Mouse (Mus musculus) midbrain, embryonic 10.5 days (tissue): ENCODE data around the gene Slc38a4. TPM values are rescaled to one million over a fixed set of nuclear protein-coding genes. Genes with fewer than 3 reads are reported as not detected.

Source experiments
- DNase-seq: peaks from one replicate; pipeline ENCODE4 v3.0.0-alpha.2; 2017; ENCODE audit warnings: low spot score
- H3K27ac ChIP-seq: fragments of 300-500 bp; sonication (generic); replicated peaks from 2 replicates; pipeline ENCODE4 v1.5.1; 2016; ENCODE audit warnings: mild to moderate bottlenecking
- H3K27me3 ChIP-seq: fragments of 300-500 bp; sonication (generic); 2 replicates; pipeline ENCODE4 v1.6.1; 2016; ENCODE audit warnings: low read depth, mild to moderate bottlenecking; ENCODE audit not compliant: poor library complexity, severe bottlenecking
- H3K36me3 ChIP-seq: fragments of 300-500 bp; sonication (generic); 2 replicates; pipeline ENCODE4 v1.6.1; 2016; ENCODE audit warnings: mild to moderate bottlenecking, moderate library complexity
- H3K4me1 ChIP-seq: fragments of 300-500 bp; sonication (generic); 2 replicates; pipeline ENCODE4 v1.6.1; 2016
- H3K4me3 ChIP-seq: fragments of 300-500 bp; sonication (generic); 2 replicates; pipeline ENCODE4 v1.5.1; 2016; ENCODE audit warnings: mild to moderate bottlenecking, moderate library complexity
- H3K9me3 ChIP-seq: fragments of 300-500 bp; sonication (generic); replicated peaks from 2 replicates; pipeline ENCODE4 v1.6.1; 2016; ENCODE audit warnings: mild to moderate bottlenecking
- WGBS: fragments of 180-500 bp; shearing (Covaris S2); methylation state at CpG from one replicate; pipeline ENCODE4 v1.1.7; 2016; 5-methylcytosine and 5-hydroxymethylcytosine counted together
- polyA plus RNA-seq: library from polyadenylated mRNA; unstranded; fragments of >200 nt; fragmentation: Nextera tagmentation; extraction: Ambion mirVana; gene quantifications from 2 replicates; pipeline ENCODE4 v1.2.1, GENCODE M21; 2016

Slc38a4 gene
- polyA plus RNA-seq, 1 experiment from 2014 or later = 27.3 TPM

DNA sequence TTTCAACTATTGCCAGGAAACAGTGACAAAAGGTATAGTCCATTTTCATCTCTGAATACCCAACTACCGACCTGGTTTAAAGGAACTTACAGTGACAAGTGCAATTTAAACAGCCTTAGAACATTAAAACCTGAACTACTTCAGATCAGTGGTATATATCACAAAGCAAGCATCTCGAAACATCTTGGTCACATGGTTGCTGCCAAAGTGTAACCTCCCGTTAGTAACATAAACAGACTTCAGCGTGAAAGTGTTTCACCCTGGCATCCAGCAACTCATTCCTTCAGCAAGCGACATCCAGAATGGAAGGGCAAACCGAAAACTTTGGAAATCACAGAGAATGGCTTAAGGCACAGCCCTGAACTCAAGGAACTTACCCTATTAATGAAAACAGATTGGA lies 29.1 kb downstream of the Slc38a4 start:
- 0 out of 2 replicates have a peak, but pooled peaks cover 5% of the 10 kb centered on the region for H3K4me1 ChIP-seq
- no peak for DNase-seq
- no peak overlapping the region for H3K4me3 ChIP-seq
- H3K27ac ChIP-seq = no peak overlapping the region
- H3K9me3 ChIP-seq = no peaks in the 10 kb centered on the region
- no peaks in the 10 kb centered on the region for H3K27me3 ChIP-seq
- H3K36me3 ChIP-seq = no peaks in the 10 kb centered on the region
- 97% methylated on average over 6 of the region's 6 CpGs for WGBS

DNA sequence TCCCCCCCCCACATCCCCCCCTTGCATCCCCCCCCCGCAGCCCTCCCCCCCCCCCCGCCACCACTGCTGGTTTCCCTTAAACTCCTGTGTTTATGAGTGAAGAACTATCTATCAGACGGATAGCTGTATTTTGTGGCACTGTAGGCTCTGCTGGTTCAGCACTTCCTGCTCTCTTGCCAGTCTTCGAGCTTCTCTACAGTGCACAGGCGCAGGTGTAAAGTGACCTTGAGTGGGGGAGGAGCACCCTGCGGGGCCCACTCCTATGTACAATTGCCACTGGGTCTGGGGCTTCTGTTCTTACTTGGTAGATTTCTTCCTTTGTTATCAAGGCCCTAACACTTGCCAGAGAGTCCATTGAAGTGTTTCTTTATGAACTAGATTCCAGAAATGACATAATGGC lies 33.0 kb downstream of the Slc38a4 start:
- 79% methylated on average over 6 of the region's 6 CpGs for WGBS
- Histone ChIP-seq H3K27me3 (no peaks in the 10 kb centered on the region), H3K27ac (no peak overlapping the region), H3K4me1 (no peaks in the 10 kb centered on the region), H3K36me3 (no peaks in the 10 kb centered on the region), H3K4me3 (no peak overlapping the region), H3K9me3 (no peaks in the 10 kb centered on the region)
- no peak for DNase-seq

DNA sequence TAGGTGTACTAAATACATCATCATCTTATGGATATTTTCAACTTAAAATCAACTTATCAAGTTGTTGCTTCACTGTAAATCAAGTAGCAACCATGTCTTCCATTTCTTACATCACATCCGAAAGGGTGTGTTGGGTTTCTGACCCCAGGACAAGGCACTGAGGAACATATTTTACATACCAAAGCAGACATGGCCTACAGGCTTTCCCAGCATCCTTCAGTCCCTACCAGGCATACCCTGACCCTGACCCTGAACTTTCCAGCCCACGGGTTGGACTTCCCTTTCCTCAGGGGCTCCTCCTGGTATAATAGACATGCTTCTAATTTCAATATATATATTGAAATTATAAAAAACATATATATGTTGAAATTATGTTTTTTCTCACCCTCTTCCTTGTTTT lies 33.5 kb downstream of the Slc38a4 start:
- WGBS = 92% methylated on average over 2 of the region's 2 CpGs
- no peaks in the 10 kb centered on the region for H3K36me3 ChIP-seq
- no peaks in the 10 kb centered on the region for H3K27me3 ChIP-seq
- H3K4me1 ChIP-seq = no peaks in the 10 kb centered on the region
- no peak overlapping the region for H3K4me3 ChIP-seq
- no peak for DNase-seq
- no peak overlapping the region for H3K27ac ChIP-seq
- no peaks in the 10 kb centered on the region for H3K9me3 ChIP-seq

DNA sequence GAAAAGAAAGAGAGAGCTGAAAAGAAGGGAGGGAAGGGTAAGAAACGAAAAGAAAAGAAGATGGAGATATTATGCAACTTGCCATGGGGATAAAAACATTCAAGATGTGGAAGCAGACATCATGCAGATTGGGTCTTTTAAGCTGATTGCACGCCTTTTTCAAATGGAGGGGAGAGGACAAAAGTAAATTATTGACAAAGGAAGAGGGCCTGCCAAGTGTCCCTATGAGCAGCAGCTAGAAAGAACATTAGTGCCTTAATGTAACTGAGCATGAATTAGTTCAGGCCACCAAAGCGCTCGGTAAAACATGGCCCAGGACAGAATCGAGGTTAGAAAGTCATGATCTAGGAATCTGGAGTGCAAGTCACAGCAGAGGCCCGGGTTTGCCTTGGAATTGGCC lies 35.5 kb downstream of the Slc38a4 start:
- 85% methylated on average over 6 of the region's 6 CpGs for WGBS
- Histone ChIP-seq H3K27me3 (no peaks in the 10 kb centered on the region), H3K36me3 (no peaks in the 10 kb centered on the region), H3K9me3 (no peaks in the 10 kb centered on the region), H3K27ac (no peak overlapping the region), H3K4me1 (no peaks in the 10 kb centered on the region), H3K4me3 (no peak overlapping the region)
- DNase-seq = no peak

DNA sequence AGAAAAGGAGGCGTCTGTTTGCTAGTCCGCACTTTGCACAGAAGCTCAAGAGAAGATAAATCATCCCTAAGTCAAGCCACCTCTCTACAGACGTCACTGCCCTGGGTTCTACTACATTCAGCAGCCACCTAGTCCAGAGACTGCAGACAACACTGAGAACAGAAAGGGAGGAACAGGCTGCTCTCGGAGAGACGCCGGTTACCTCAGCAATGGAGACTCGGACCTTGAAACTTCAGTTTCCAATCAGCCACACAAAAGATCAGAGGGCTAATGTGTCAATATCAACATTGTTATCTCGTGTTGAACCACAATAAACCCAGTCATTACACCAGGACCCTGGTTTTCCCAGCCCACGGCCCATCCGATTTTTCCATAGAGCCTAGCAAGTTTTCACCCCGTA lies 36.4 kb downstream of the Slc38a4 start:
- WGBS = 88% methylated on average over 11 of the region's 11 CpGs
- Histone ChIP-seq H3K27me3 (no peaks in the 10 kb centered on the region), H3K4me1 (no peaks in the 10 kb centered on the region), H3K27ac (no peak overlapping the region), H3K9me3 (no peaks in the 10 kb centered on the region), H3K4me3 (no peak overlapping the region), H3K36me3 (no peaks in the 10 kb centered on the region)
- DNase-seq = no peak

DNA sequence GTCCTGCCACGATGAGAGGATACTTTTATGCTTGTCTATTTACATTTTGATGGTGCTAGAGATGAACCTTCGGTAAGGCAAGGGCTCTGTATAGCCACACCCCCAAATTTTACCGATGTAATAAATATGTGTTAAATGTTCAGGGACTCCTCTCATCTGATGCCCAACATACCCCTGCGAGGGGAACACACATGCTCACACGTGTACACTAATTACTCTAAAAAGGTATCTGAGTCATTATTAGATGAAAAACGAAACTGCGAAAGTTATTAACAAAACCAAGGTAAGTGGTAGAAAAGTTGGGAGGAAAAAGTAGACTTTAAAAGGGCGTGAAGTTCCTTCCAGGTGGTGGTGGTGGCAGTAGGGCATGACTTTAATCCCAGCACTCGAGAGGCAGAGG lies 38.6 kb downstream of the Slc38a4 start:
- Histone ChIP-seq H3K27me3 (no peaks in the 10 kb centered on the region), H3K9me3 (no peaks in the 10 kb centered on the region), H3K4me1 (no peaks in the 10 kb centered on the region), H3K27ac (no peak overlapping the region), H3K4me3 (no peak overlapping the region), H3K36me3 (no peaks in the 10 kb centered on the region)
- 94% methylated on average over 9 of the region's 9 CpGs for WGBS
- no peak for DNase-seq

DNA sequence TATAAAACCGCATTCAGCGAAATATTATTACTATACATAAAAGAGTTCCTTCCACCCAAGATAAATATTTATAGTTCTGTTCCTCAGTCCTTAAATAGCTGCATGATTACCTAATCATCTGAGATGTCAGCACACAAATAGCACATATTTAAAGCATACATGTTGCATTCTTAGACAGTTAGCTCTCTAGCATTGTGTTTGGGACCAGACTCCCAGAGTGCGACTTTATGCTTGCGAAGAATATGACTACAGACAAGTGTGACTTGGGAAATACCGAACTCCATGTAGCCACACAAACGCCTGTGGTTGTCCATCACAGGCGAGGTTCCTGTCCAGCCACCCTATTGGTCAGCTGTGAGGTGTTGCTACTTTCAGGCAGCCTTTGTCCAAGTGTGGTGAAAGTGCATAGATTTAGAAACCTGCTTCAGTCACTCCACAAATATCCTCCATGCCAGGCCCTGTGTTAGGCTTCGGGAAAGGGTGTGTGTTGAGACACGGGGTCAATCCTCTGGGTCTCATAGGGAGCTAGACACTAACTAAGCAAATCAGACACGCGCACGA lies 40.6 kb downstream of the Slc38a4 start:
- Histone ChIP-seq H3K4me1 (no peaks in the 10 kb centered on the region), H3K27me3 (no peaks in the 10 kb centered on the region), H3K9me3 (no peaks in the 10 kb centered on the region), H3K36me3 (no peaks in the 10 kb centered on the region), H3K27ac (no peak overlapping the region), H3K4me3 (no peak overlapping the region)
- no peak for DNase-seq
- 95% methylated on average over 12 of the region's 12 CpGs for WGBS

DNA sequence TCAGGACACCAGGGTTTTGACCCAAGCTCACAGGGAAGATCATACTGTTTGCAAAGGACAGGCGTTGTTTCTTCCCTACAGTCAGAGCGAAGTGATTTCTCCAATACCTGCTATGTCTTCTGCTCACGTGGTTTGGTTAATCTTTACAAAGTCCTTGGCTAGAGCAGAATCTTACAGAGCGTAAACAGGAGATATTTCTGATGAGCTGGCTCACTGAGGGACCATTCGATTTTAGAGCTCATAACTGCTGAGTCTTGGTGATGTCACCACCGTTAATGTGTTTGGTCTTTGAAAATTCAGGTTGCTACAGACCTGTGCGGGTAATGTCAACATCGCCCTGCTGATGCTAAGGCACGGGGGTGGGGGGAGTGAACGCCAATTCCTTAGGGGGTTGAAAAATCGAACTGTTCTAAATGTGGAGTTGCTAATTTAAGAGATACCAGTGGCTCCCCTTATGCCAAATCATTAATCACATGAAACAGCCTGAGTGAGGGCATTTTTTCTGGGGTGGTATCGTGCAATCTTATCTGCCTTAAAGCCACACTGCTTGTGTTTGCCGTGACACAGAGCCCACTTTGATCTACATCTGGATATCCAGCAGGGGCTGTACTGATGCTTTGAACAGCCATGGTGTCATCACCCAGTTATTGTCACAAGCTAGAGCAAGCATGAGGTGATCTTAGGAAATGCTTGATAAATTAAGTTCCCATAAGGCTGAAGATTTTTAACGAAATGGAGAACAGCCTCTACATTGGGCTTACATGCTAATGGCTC lies 44.0 kb downstream of the Slc38a4 start:
- no peaks in the 10 kb centered on the region for H3K9me3 ChIP-seq
- H3K27ac ChIP-seq = no peak overlapping the region
- no peaks in the 10 kb centered on the region for H3K27me3 ChIP-seq
- DNase-seq = no peak
- no peaks in the 10 kb centered on the region for H3K36me3 ChIP-seq
- H3K4me1 ChIP-seq = no peaks in the 10 kb centered on the region
- H3K4me3 ChIP-seq = no peak overlapping the region
- WGBS = 94% methylated on average over 14 of the region's 14 CpGs

DNA sequence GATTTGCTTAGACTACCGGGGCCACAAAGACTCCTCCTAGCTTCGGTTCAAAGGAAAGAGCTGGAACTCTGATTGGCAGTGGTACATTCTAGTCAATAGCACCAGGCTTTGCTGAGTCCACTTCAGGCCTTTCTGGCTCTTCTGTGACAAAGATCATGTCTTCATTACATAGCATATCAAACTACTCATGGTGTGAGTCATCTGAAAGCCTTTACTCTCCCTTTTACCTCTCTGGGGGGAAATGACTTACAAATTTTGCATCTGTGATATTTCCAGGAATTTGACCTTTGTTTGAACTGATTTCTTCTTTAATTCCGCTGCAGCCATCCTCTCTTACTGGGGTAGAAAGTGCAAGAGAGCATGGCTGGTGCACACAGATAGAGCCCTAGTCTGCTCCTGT lies 46.5 kb downstream of the Slc38a4 start:
- Histone ChIP-seq H3K4me1 (no peaks in the 10 kb centered on the region), H3K27ac (no peak overlapping the region), H3K36me3 (no peaks in the 10 kb centered on the region), H3K27me3 (no peaks in the 10 kb centered on the region), H3K9me3 (no peaks in the 10 kb centered on the region), H3K4me3 (no peak overlapping the region)
- DNase-seq = no peak
- WGBS = 90% methylated on average over 3 of the region's 3 CpGs

DNA sequence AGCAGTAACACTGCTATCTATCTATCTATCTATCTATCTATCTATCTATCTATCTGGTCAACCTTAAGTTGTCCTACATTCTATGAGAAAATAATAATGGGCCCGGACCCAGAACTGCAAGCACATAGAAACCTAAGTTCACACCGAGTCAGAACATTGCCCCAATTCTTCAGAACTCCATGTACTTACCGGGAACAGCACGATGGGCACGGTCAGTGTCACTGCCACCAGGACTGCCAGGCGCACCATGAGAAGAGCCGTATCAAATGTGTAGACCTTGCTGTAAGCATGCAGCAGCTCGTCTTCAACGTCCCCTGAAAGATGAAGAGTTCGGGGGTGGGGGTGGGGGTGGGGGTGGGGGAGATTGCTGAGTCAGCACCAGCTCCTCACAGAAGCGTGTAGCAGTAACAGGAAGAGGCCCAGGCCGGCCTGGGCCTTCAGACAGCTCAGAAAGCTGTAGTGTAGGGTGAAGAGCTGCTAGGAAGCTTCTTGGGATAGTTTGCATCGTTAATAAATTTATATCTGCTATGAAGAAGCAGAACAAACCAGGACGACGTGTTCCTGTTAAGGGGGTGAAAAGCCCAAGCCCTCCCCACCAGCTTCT lies 50.0 kb downstream of the Slc38a4 start:
- Histone ChIP-seq H3K27me3 (no peaks in the 10 kb centered on the region), H3K4me1 (no peaks in the 10 kb centered on the region), H3K27ac (no peak overlapping the region), H3K36me3 (no peaks in the 10 kb centered on the region), H3K9me3 (no peaks in the 10 kb centered on the region), H3K4me3 (no peak overlapping the region)
- 91% methylated on average over 15 of the region's 15 CpGs for WGBS
- DNase-seq = no peak

DNA sequence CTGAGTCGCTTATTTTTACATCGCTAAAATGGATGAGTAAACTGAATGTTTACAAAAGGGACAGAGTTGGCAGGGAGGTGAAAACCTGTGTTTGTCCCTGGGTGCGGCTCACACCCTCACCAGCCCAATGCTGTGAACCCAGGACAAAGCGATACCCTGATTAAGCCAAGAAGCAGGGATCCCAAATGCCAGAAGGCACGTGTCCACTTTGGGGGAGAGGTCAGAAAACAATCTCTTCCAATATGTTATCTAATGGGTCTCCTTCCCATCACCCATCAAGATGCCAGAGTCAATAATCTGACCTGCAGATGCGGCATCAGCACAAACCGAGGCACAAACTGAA lies 51.3 kb downstream of the Slc38a4 start:
- no peak for DNase-seq
- Histone ChIP-seq H3K36me3 (no peaks in the 10 kb centered on the region), H3K9me3 (no peaks in the 10 kb centered on the region), H3K4me3 (no peak overlapping the region), H3K27me3 (no peaks in the 10 kb centered on the region), H3K4me1 (0 out of 2 replicates have a peak, but pooled peaks cover 3% of the 10 kb centered on the region), H3K27ac (no peak overlapping the region)
- 84% methylated on average over 7 of the region's 7 CpGs for WGBS

DNA sequence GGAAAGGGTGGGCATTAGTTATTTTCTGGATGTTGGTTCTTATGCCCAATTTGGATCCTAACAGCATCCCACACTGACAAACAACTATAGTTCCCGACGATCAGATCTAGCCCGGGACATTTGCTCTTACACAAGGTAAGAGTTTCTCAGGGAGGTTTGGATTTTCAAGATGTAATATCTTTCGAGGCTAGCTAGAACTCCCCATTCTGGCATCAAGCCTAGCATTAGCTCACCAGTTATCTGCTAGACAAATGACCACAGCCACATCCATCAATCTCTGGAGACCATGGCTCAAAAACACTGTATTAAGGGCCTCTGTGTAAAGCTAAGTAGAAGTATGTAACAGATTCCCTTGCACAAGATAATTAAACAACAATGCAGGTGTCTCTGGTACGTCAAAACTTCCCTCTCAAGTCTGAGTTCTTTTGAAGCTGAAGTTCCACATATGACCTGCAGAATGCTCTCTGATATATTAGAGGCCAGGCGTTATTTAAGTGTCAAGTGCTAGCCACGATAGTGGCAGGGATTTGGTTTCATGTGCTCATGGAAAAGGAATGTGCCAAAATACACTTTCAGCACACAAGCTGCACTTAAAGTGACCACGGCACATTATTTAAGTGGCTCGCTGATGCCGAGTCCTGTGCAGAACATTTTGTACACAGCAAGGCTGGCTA lies 51.8 kb downstream of the Slc38a4 start:
- Histone ChIP-seq H3K4me3 (no peak overlapping the region), H3K4me1 (0 out of 2 replicates have a peak, but pooled peaks cover 7% of the 10 kb centered on the region), H3K36me3 (no peaks in the 10 kb centered on the region), H3K9me3 (no peaks in the 10 kb centered on the region), H3K27ac (no peak overlapping the region), H3K27me3 (no peaks in the 10 kb centered on the region)
- DNase-seq = no peak
- 80% methylated on average over 10 of the region's 10 CpGs for WGBS

DNA sequence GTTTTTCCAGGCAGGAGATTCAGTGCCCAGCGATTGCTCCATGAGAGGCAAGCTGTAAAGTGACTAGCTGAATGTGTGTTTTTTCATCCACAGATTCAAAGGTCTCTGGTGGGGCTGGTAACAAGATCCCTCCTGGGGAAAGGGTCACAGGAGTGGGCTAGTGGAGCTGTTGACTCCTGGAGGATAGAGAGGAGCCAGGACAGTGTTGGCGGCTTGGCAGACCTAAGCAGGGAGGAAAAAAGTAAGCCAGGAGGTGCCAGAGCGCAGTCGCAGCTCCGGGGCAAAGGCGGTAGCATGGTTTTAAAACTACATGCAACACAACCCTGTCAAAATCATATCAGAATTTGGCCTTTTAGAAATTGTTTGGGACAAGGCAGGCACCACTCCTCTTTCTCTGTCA lies 52.6 kb downstream of the Slc38a4 start:
- Histone ChIP-seq H3K36me3 (no peaks in the 10 kb centered on the region), H3K27ac (peak overlapping the region; percentile 38; the same call in 1 of the 2 replicates), H3K9me3 (no peaks in the 10 kb centered on the region), H3K27me3 (no peaks in the 10 kb centered on the region), H3K4me1 (0 out of 2 replicates have a peak, but pooled peaks cover 7% of the 10 kb centered on the region), H3K4me3 (peak overlapping the region; percentile 39)
- WGBS = 74% methylated on average over 6 of the region's 6 CpGs
- no peak for DNase-seq
